Mouse (Mus musculus) forebrain, embryonic 15.5 days (tissue): Measurements from ENCODE around the gene Prss56. TPM values are rescaled to one million over a fixed set of nuclear protein-coding genes. Genes with fewer than 3 reads are reported as not detected.

Experiments
- ATAC-seq: fragments of 200-750 bp; cut with Nextera tagmentation; replicated peaks from 2 replicates; pipeline ENCODE4 v1.8.0; 2017; ENCODE audit warnings: mild to moderate bottlenecking, moderate TSS enrichment, moderate library complexity
- H3K27ac ChIP-seq: fragments of 300-500 bp; sonication (generic); replicated peaks from 2 replicates; pipeline ENCODE4 v1.5.1; 2015; ENCODE audit warnings: mild to moderate bottlenecking, inconsistent platforms
- H3K27me3 ChIP-seq: fragments of 300-500 bp; sonication (generic); 2 replicates; pipeline ENCODE4 v1.6.1; 2015; ENCODE audit warnings: inconsistent platforms
- H3K36me3 ChIP-seq: fragments of 300-500 bp; sonication (generic); 2 replicates; pipeline ENCODE4 v1.6.1; 2015; ENCODE audit warnings: mild to moderate bottlenecking, inconsistent platforms
- H3K4me1 ChIP-seq: fragments of 300-500 bp; sonication (generic); 2 replicates; pipeline ENCODE4 v1.6.1; 2015; ENCODE audit warnings: inconsistent platforms
- H3K4me2 ChIP-seq: fragments of 300-500 bp; sonication (generic); replicated peaks from 2 replicates; pipeline ENCODE4 v1.6.1; 2015; ENCODE audit warnings: mild to moderate bottlenecking, inconsistent platforms
- H3K4me3 ChIP-seq: fragments of 300-500 bp; sonication (generic); 2 replicates; pipeline ENCODE4 v1.5.1; 2015; ENCODE audit warnings: mild to moderate bottlenecking, inconsistent platforms
- H3K9ac ChIP-seq: fragments of 300-500 bp; sonication (generic); replicated peaks from 2 replicates; pipeline ENCODE4 v1.6.1; 2015; ENCODE audit warnings: mild to moderate bottlenecking, inconsistent platforms
- H3K9me3 ChIP-seq: fragments of 300-500 bp; sonication (generic); 2 replicates; pipeline ENCODE4 v1.6.1; 2016; ENCODE audit warnings: inconsistent platforms
- WGBS: fragments of 180-500 bp; shearing (Covaris S2); methylation state at CpG from one replicate; pipeline ENCODE4 v1.1.7; 2015; ENCODE audit warnings: mixed read lengths; 5-methylcytosine and 5-hydroxymethylcytosine counted together
- polyA plus RNA-seq: library from polyadenylated mRNA; unstranded; fragments of >200 nt; fragmentation: Nextera tagmentation; extraction: Ambion mirVana; gene quantifications from 2 replicates; pipeline ENCODE4 v1.2.1, GENCODE M21; 2015

The Prss56 gene
- polyA plus RNA-seq, 1 experiment from 2014 or later, result 0.92 TPM

- Histone ChIP-seq H3K36me3 (no peaks in the 10 kb centered on the region), H3K9me3 (no peaks in the 10 kb centered on the region), H3K27me3 (no peaks in the 10 kb centered on the region), H3K4me3 (no peak overlapping the region), H3K4me1 (peaks cover 20% of the 10 kb centered on the region), H3K9ac (no peak overlapping the region), H3K27ac (no peak overlapping the region), H3K4me2 (no peak overlapping the region)
- WGBS, result 28% methylated on average over 11 of the region's 11 CpGs
- peak; percentile 57 for ATAC-seq
These were observed 18.8 kb upstream of the Prss56 start for GRCm38 (mm10) chr1:87164164-87164795.

- H3K4me1 ChIP-seq, result peaks cover 25% of the 10 kb centered on the region
- H3K36me3 ChIP-seq, result no peaks in the 10 kb centered on the region
- H3K9me3 ChIP-seq, result no peaks in the 10 kb centered on the region
- H3K27ac ChIP-seq, result no peak overlapping the region
- H3K27me3 ChIP-seq, result no peaks in the 10 kb centered on the region
- no peak overlapping the region for H3K9ac ChIP-seq
- peak; percentile 21; the same call in 1 of the 2 replicates for ATAC-seq
- WGBS, result 31% methylated on average over 9 of the region's 9 CpGs
- H3K4me3 ChIP-seq, result no peak overlapping the region
- no peak overlapping the region for H3K4me2 ChIP-seq
These were observed 18.3 kb upstream of the Prss56 start for GRCm38 (mm10) chr1:87164796-87165184.

- Histone ChIP-seq H3K4me1 (peaks cover 21% of the 10 kb centered on the region), H3K27ac (no peak overlapping the region), H3K9me3 (no peaks in the 10 kb centered on the region), H3K27me3 (no peaks in the 10 kb centered on the region), H3K4me3 (no peak overlapping the region), H3K36me3 (no peaks in the 10 kb centered on the region), H3K4me2 (no peak overlapping the region), H3K9ac (no peak overlapping the region)
- 12% methylated on average over 17 of the region's 19 CpGs for WGBS
- ATAC-seq, result no peak
These were observed 12.7 kb upstream of the Prss56 start for GRCm38 (mm10) chr1:87170458-87170857.

- Histone ChIP-seq H3K4me1 (peaks cover 30% of the 10 kb centered on the region), H3K9ac (no peak overlapping the region), H3K27me3 (no peaks in the 10 kb centered on the region), H3K36me3 (no peaks in the 10 kb centered on the region), H3K4me3 (no peak overlapping the region), H3K4me2 (no peak overlapping the region), H3K9me3 (no peaks in the 10 kb centered on the region), H3K27ac (no peak overlapping the region)
- WGBS, result 100% methylated on average over 1 of the region's 1 CpGs
- no peak for ATAC-seq
These were observed 11.8 kb upstream of the Prss56 start for GRCm38 (mm10) chr1:87171312-87171711.

- Histone ChIP-seq H3K4me3 (no peak overlapping the region), H3K27me3 (no peaks in the 10 kb centered on the region), H3K4me2 (no peak overlapping the region), H3K36me3 (no peaks in the 10 kb centered on the region), H3K27ac (no peak overlapping the region), H3K4me1 (peaks cover 32% of the 10 kb centered on the region), H3K9ac (no peak overlapping the region), H3K9me3 (no peaks in the 10 kb centered on the region)
- WGBS, result 48% methylated on average over 9 of the region's 9 CpGs
- no peak for ATAC-seq
These were observed 10.8 kb upstream of the Prss56 start for GRCm38 (mm10) chr1:87172316-87172715.

GRCm38 (mm10) chr1:87174006-87174955, 8.8 kb upstream of the Prss56 start:
- no peaks in the 10 kb centered on the region for H3K9me3 ChIP-seq
- peaks cover 25% of the 10 kb centered on the region for H3K4me1 ChIP-seq
- 23% methylated on average over 28 of the region's 28 CpGs for WGBS
- H3K27me3 ChIP-seq, result no peaks in the 10 kb centered on the region
- no peak overlapping the region for H3K4me3 ChIP-seq
- H3K27ac ChIP-seq, result no peak overlapping the region
- no peak overlapping the region for H3K9ac ChIP-seq
- H3K4me2 ChIP-seq, result no peak overlapping the region
- peak; percentile 7; the same call in 1 of the 2 replicates for ATAC-seq
- H3K36me3 ChIP-seq, result no peaks in the 10 kb centered on the region

GRCm38 (mm10) chr1:87175852-87176292, 7.2 kb upstream of the Prss56 start:
- WGBS, result 1% methylated on average over 11 of the region's 11 CpGs
- no peak overlapping the region for H3K4me3 ChIP-seq

GRCm38 (mm10) chr1:87180896-87181295, 2.2 kb upstream of the Prss56 start:
- H3K4me2 ChIP-seq, result no peak overlapping the region
- H3K36me3 ChIP-seq, result no peaks in the 10 kb centered on the region
- WGBS, result 69% methylated on average over 5 of the region's 5 CpGs
- no peak overlapping the region for H3K27ac ChIP-seq
- peaks cover 20% of the 10 kb centered on the region for H3K4me1 ChIP-seq
- peaks cover 16% of the 10 kb centered on the region for H3K27me3 ChIP-seq
- no peak overlapping the region for H3K9ac ChIP-seq
- no peaks in the 10 kb centered on the region for H3K9me3 ChIP-seq
- H3K4me3 ChIP-seq, result no peak overlapping the region
- no peak for ATAC-seq

More at GRCm38 (mm10) chr1:87175852-87176292, 7.2 kb upstream of the Prss56 start:
- Histone ChIP-seq H3K4me2 (0 out of 2 replicates have a peak overlapping the region, but pooled peaks have one; percentile 21), H3K27ac (peak overlapping the region; percentile 78), H3K9ac (no peak overlapping the region), H3K9me3 (no peaks in the 10 kb centered on the region), H3K4me1 (peaks cover 12% of the 10 kb centered on the region), H3K36me3 (no peaks in the 10 kb centered on the region), H3K27me3 (no peaks in the 10 kb centered on the region)
- peak; percentile 80 for ATAC-seq

- Histone ChIP-seq H3K4me3 (peak overlapping the region; percentile 18; the same call in 1 of the 2 replicates), H3K4me2 (peak overlapping the region; percentile 90), H3K9me3 (no peaks in the 10 kb centered on the region), H3K27ac (no peak overlapping the region), H3K4me1 (peaks cover 22% of the 10 kb centered on the region), H3K9ac (no peak overlapping the region), H3K36me3 (no peaks in the 10 kb centered on the region), H3K27me3 (peaks cover 23% of the 10 kb centered on the region)
- ATAC-seq, result no peak
- 34% methylated on average over 15 of the region's 15 CpGs for WGBS
These were observed 1.1 kb downstream of the Prss56 start for GRCm38 (mm10) chr1:87183998-87184750.

GRCm38 (mm10) chr1:87184751-87185139, 1.6 kb downstream of the Prss56 start:
- peak overlapping the region; percentile 90 for H3K4me2 ChIP-seq
- ATAC-seq, result peak; percentile 36
- H3K4me1 ChIP-seq, result peaks cover 22% of the 10 kb centered on the region
- H3K36me3 ChIP-seq, result no peaks in the 10 kb centered on the region
- no peak overlapping the region for H3K27ac ChIP-seq
- WGBS, result 14% methylated on average over 20 of the region's 20 CpGs
- peak overlapping the region; percentile 18; the same call in 1 of the 2 replicates for H3K4me3 ChIP-seq
- H3K9me3 ChIP-seq, result no peaks in the 10 kb centered on the region
- peaks cover 23% of the 10 kb centered on the region for H3K27me3 ChIP-seq
- 0 out of 2 replicates have a peak overlapping the region, but pooled peaks have one; percentile 13 for H3K9ac ChIP-seq

GRCm38 (mm10) chr1:87185526-87185925, 2.4 kb downstream of the Prss56 start:
- 12% methylated on average over 13 of the region's 13 CpGs for WGBS

More at GRCm38 (mm10) chr1:87185526-87185925, 2.4 kb downstream of the Prss56 start:
- Histone ChIP-seq H3K9me3 (no peaks in the 10 kb centered on the region), H3K27ac (no peak overlapping the region), H3K27me3 (peaks cover 23% of the 10 kb centered on the region), H3K4me1 (peaks cover 22% of the 10 kb centered on the region), H3K4me3 (no peak overlapping the region), H3K4me2 (peak overlapping the region; percentile 90; the same call in 1 of the 2 replicates), H3K36me3 (no peaks in the 10 kb centered on the region), H3K9ac (0 out of 2 replicates have a peak overlapping the region, but pooled peaks have one; percentile 22)
- ATAC-seq, result 0 out of 2 replicates have a peak, but pooled peaks have one; percentile 9
